Mouse (Mus musculus) layer of hippocampus, adult 18-20 months (tissue): ENCODE measurements around the gene Marco. TPM values are rescaled to one million over a fixed set of nuclear protein-coding genes. Genes with fewer than 3 reads are reported as not detected.

Source experiments
- DNase-seq, 2 experiments: peaks; one replicate each; pipeline ENCODE4 v3.0.0; 2022; ENCODE audit warnings: low spot score in 2 of 2
- long read RNA-seq: library from polyadenylated mRNA; stranded (forward); transcript quantifications from one replicate; pipeline ENCODE4 v2.0.0, GENCODE M21; 2021
- total RNA-seq, 2 experiments: library from RNA; stranded (reverse); gene quantifications; 2 replicates each; pipeline ENCODE4 v1.2.3; 2021

The Marco gene
- total RNA-seq: not detected
- long read RNA-seq: 0 reads

- no peak for DNase-seq
Measured at GRCm38 (mm10) chr1:120504924-120505323, at the start of gene Marco. Gene Marco (minus strand): TSS chr1:120505024.

GRCm38 (mm10) chr1:120539506-120540029, 34.7 kb upstream of the Marco start:
- no peak for DNase-seq

DNA sequence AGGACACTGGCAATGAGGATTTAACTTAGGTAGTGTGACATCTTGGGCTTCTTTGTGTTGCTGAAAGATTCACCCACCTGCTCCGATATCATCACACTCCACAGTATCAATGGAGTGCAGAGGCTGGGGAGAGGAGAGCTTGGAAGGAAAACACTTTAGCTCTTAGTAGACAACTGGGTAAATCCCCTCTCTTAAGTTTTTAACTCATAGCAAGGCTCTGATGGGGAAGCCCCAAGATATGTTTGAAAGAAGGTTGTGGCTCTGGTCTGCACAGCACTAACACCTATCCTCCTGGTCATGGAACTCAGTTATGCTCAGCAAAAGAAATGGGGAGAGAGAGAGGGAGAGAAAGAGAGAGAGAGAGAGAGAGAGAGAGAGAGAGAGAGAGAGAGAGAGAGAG, 32.2 kb upstream of the Marco start:
- DNase-seq: no peak

DNA sequence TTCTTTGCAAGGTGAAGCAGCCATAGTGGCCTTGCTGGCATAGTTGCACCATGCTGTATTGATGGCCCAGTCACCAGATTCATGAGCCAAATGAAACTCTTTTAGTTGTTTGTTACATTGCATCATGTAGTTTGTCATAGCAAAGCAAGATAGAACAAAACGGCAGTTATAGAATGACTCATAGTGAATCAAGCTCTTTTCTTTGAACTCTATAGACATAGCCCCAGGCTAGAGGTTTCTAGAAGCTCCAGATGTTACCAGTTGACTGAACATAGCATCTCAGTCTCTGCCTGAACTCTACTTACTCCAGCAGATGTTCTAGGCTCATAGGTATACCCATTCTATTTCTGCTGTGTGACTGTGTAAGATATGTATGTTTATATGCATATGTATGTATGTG, 31.1 kb upstream of the Marco start:
- DNase-seq: no peak

- DNase-seq: no peak
Measured at GRCm38 (mm10) chr1:120532321-120532916, 27.6 kb upstream of the Marco start.

DNA sequence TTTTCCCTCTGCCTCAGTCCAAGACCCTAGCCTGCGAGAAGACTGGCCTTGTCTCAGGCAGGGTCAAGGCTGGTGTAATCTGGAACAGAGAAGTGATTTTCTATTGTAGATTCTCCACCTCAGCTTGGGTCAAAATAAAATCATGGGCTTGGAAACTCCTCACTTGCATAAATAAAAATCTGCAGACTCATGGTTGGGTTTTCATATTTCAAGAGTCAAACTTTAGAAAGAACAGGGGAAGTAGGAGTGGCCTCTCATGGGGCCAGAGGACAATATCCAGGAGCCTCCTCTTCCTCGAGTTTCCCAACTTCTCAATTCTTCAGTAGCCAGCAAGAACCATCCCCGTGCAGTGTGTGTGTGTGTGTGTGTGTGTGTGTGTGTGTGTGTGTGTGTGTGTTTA, 26.9 kb upstream of the Marco start:
- no peak for DNase-seq

DNA sequence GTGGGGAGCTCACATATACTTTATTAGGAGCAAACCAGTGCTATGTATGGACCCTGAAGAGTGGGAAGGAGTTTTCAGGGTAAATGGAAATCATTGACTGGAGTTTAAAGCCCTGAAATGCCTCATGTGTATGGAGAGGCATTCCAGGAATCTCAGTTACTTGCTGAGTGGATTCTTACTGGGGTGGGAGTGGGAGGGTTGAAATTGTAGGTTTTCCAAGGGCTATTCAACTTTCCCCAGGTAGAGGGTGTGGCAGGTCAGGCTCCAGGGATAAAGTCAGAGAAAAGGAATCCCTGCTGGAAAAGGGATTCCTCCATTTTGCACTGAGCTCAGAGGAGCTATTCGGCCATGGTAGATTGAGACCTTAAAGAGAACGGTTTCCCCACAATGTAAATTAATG, 25.1 kb upstream of the Marco start:
- no peak for DNase-seq

- no peak for DNase-seq
Measured at GRCm38 (mm10) chr1:120517618-120518017, 12.8 kb upstream of the Marco start.

DNA sequence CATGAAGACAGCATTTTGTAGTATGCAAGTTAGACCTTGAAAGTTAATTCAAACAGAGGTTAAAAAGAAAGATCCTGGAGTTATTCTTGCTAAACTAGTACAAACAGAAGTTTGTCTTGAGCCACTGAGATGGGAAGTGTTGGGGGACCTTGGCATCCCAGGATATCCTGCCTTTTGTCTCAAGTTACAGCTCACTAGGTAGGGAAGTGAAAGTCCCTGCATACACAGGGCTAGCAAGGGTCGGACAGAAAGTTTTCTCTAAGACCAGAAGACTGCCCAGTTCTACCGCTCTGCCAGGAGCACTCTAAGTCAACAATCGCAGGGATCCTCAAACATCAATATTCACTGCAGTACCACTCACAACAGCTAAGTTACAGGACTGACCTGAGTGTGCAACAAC, 5.5 kb upstream of the Marco start:
- no peak for DNase-seq

GRCm38 (mm10) chr1:120508976-120509375, 4.2 kb upstream of the Marco start:
- no peak for DNase-seq

DNA sequence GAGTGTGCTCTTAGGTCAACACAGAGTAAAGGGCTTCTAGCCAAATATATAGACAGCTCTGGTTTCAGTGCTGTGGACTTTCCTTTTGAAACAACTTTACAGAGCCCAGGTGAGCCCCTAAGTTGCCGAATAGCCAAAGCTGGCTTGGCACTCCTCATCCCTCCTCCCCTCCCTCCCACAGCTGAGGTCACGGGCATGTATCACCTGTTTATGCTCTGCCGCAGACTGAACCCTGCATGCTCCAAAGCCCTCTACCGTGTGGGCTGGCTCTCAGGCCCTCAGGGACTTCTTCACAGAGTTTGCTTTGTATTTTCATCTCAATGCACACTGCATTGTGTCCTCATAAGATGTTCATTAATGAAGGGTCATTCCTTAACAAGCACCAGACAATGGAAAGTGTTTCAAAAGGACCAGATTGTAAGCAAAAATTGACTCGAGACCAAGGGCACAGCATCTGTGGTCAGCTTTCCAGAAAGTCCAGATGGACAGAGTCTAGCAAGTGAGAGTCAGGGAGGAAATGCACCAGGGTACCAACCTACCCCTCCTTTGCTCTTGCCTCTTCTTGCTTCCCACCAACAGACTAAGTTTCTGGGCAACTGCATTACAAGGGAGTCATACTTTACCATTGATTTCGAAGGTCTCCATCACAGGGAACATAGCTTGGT, 646 bp downstream of the Marco start:
- no peak for DNase-seq

GRCm38 (mm10) chr1:120501496-120501895, 3.3 kb downstream of the Marco start:
- no peak for DNase-seq

DNA sequence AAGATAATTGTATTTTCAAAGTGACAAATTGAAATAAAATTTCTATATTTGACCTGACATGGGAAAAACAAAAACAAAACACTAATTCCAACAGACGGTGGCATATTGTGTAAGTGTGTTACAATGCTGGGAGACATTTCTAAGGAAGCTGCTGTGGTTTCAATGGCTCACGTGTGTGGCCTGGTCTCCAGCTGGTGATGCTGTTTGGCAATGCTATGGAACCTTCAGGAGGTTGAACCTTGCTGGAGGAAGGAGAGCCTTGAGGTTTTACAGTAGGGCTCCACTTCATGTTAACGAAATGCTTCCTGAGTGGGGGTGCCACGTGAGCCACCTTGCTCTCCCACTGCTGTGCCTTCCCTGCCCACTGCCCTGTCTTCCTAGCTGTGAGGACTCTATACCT, 6.8 kb downstream of the Marco start:
- DNase-seq: no peak

GRCm38 (mm10) chr1:120480937-120481336, 23.9 kb downstream of the Marco start:
- DNase-seq: no peak

DNA sequence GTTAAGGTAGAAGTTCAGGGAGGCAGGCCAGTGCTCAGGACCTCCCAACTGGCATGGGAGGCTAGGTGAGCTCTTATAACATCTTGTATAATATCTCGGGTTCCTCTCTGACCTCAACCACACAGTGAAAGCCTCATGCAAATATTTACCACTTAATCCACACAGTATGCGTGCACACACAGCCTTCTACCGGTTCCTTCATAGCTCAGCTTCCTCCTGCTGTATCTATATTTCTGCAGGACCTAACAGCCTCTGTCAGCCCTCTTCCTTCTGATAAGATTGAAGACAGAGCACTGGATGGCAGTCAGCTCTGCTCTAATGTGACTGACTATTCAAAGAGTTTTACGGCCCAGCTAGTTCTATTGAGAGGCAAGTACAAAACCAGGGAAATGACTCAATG, 30.0 kb downstream of the Marco start:
- no peak for DNase-seq

GRCm38 (mm10) chr1:120468891-120469290, 35.9 kb downstream of the Marco start:
- peak; percentile 22 to 37 for DNase-seq

GRCm38 (mm10) chr1:120467323-120467722, 37.5 kb downstream of the Marco start:
- no peak for DNase-seq

DNA sequence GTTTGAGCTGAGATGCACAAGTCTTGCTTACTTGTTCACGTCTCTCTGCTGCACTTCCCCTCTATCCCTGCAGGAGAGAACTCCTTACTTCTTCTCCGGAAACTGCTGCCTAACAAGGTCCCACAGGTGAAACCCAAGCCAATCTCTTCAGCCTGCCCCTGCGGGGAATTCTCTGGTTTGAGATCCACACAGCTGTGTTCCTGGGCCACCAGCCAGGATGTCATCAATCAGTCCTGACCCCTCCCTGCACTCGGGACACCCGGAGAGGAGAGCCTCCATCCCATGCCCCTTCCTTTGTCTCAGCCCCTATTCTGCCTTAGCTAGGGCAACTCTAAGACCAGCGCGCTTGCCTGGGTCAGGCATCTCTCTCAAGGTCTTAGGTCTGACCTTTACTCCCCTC, 38.1 kb downstream of the Marco start:
- no peak for DNase-seq

GRCm38 (mm10) chr1:120459032-120459431, 45.8 kb downstream of the Marco start:
- DNase-seq: no peak

GRCm38 (mm10) chr1:120458524-120458923, 46.3 kb downstream of the Marco start:
- DNase-seq: no peak

GRCm38 (mm10) chr1:120451486-120452270, 53.1 kb downstream of the Marco start:
- no peak for DNase-seq

DNA sequence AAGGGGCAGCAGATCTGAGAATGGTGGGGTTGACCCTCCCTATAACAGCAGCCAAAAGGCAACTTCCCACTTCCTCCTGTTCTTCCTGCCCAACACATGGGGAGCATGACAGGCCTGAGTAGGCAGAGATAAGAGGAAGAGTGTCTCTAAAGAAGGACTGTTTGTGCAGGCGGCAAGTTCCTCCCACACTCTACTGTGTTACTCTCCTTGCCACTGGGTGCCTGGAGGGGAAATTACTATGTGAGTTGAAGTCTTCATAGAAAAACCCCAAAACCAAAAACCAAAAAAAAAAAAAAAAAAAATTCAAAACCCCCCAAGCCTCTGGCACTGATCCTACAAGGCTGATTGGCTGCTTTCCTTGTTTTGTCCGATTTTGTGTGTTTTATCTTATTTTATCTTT, 55.2 kb downstream of the Marco start:
- peak in 1 of 2 experiments; percentile 3 for DNase-seq
